Mouse (Mus musculus) forebrain, postnatal 0 days (tissue): ENCODE results near the gene Caly. TPM values are rescaled to one million over a fixed set of nuclear protein-coding genes. Genes with fewer than 3 reads are reported as not detected.

Source experiments
- ATAC-seq: fragments of 200-750 bp; cut with Nextera tagmentation; 2 replicates; pipeline ENCODE4 v1.8.0; 2017; ENCODE audit warnings: mild to moderate bottlenecking, moderate library complexity
- DNase-seq: peaks from one replicate; pipeline ENCODE4 v3.0.0-alpha.2; 2015
- H3K27ac ChIP-seq: fragments of 300-500 bp; sonication (generic); 2 replicates; pipeline ENCODE4 v1.5.1; 2014; ENCODE audit warnings: low read depth, mild to moderate bottlenecking, antibody characterized with exemption, low read length, moderate library complexity, mixed read lengths
- H3K27me3 ChIP-seq: fragments of 300-500 bp; sonication (generic); 2 replicates; pipeline ENCODE4 v1.6.1; 2014; ENCODE audit warnings: mild to moderate bottlenecking, low read length, mixed read lengths; ENCODE audit not compliant: insufficient read depth
- H3K36me3 ChIP-seq: fragments of 300-500 bp; sonication (generic); 2 replicates; pipeline ENCODE4 v1.6.1; 2014; ENCODE audit warnings: mild to moderate bottlenecking, moderate library complexity; ENCODE audit not compliant: insufficient read depth
- H3K4me1 ChIP-seq: fragments of 300-500 bp; sonication (generic); 2 replicates; pipeline ENCODE4 v1.6.1; 2014; ENCODE audit warnings: antibody characterized with exemption; ENCODE audit not compliant: insufficient read depth
- H3K4me2 ChIP-seq: fragments of 300-500 bp; sonication (generic); 2 replicates; pipeline ENCODE4 v1.6.1; 2014; ENCODE audit warnings: low read depth, mild to moderate bottlenecking, moderate library complexity
- H3K4me3 ChIP-seq: fragments of 300-500 bp; sonication (generic); 2 replicates; pipeline ENCODE4 v1.5.1; 2014; ENCODE audit warnings: low read depth, low read length, mixed read lengths
- H3K9ac ChIP-seq: fragments of 300-500 bp; sonication (generic); 2 replicates; pipeline ENCODE4 v1.6.1; 2014; ENCODE audit warnings: mild to moderate bottlenecking
- H3K9me3 ChIP-seq: fragments of 300-500 bp; sonication (generic); 2 replicates; pipeline ENCODE4 v1.6.1; 2016; ENCODE audit warnings: low read length
- CTCF ChIP-seq: sonication (generic); IDR thresholded peaks from 2 replicates; pipeline ENCODE4 v1.5.1; 2016; ENCODE audit warnings: antibody characterized with exemption, control low read depth, low read depth
- WGBS: fragments of 180-500 bp; shearing (Covaris S2); extraction: QIAGEN DNeasy Blood & Tissue Kit; methylation state at CpG from one replicate; pipeline ENCODE4 v1.1.7; 2014; 5-methylcytosine and 5-hydroxymethylcytosine counted together
- polyA plus RNA-seq: library from polyadenylated mRNA; unstranded; fragments of >200 nt; fragmentation: Nextera tagmentation; extraction: Ambion mirVana; gene quantifications from 2 replicates; pipeline ENCODE4 v1.2.1, GENCODE M21; 2015
- total RNA-seq: library from RNA; depleted of rRNA; stranded (reverse); fragments of >200 nt; gene quantifications from 2 replicates; pipeline ENCODE4 v1.2.3, GENCODE M21; 2014

Caly gene
- total and polyA plus RNA-seq, 2 experiments from 2014 or later, result 284 to 396 TPM

GRCm38 (mm10) chr7:140067397-140067796, 15.0 kb downstream of the Caly start:
- no peak for TF ChIP-seq CTCF
- WGBS, result 65% methylated on average over 6 of the region's 6 CpGs
- Histone ChIP-seq H3K27ac (no peak overlapping the region), H3K9ac (no peak overlapping the region), H3K36me3 (peaks cover 31% of the 10 kb centered on the region), H3K9me3 (no peaks in the 10 kb centered on the region), H3K27me3 (no peaks in the 10 kb centered on the region), H3K4me1 (no peaks in the 10 kb centered on the region), H3K4me2 (no peak overlapping the region), H3K4me3 (no peak overlapping the region)
- ATAC-seq (no peak), DNase-seq (no peak)

GRCm38 (mm10) chr7:140063092-140063491, 19.3 kb downstream of the Caly start:
- ATAC-seq, result peak; percentile 49
- Histone ChIP-seq H3K4me1 (peaks cover 16% of the 10 kb centered on the region), H3K4me2 (no peak overlapping the region), H3K27me3 (peaks cover 3% of the 10 kb centered on the region), H3K4me3 (no peak overlapping the region), H3K9ac (no peak overlapping the region), H3K27ac (no peak overlapping the region), H3K9me3 (no peaks in the 10 kb centered on the region), H3K36me3 (no peaks in the 10 kb centered on the region)
- peak; percentile 93 for TF ChIP-seq CTCF
- 17% methylated on average over 7 of the region's 7 CpGs for WGBS
- peak; percentile 86 for DNase-seq

DNA sequence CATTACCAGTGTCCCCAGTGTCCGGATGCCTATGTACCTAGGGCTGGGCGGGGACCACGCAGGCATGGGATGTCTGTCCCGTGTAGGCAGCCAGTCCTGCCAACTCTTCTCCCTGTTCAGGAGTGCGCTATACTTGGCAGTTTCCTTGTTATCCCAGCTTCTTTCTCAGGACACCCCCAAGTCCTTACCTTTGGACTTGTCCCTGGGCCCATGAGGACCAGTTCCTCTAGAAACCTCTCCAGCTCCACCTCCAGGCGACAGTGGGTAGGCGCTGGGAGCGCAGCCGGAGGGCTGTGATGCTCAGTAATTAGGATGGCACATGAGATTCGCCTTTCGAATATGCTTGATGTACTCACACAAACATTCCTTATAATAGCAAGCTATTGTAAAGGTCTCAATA, 20.0 kb downstream of the Caly start:
- Histone ChIP-seq H3K4me2 (no peak overlapping the region), H3K4me3 (no peak overlapping the region), H3K4me1 (peaks cover 19% of the 10 kb centered on the region), H3K27ac (no peak overlapping the region), H3K36me3 (no peaks in the 10 kb centered on the region), H3K27me3 (peaks cover 3% of the 10 kb centered on the region), H3K9me3 (no peaks in the 10 kb centered on the region), H3K9ac (no peak overlapping the region)
- ATAC-seq (no peak), DNase-seq (peak; percentile 57)
- 9% methylated on average over 11 of the region's 11 CpGs for WGBS
- peak; percentile 64 for TF ChIP-seq CTCF

DNA sequence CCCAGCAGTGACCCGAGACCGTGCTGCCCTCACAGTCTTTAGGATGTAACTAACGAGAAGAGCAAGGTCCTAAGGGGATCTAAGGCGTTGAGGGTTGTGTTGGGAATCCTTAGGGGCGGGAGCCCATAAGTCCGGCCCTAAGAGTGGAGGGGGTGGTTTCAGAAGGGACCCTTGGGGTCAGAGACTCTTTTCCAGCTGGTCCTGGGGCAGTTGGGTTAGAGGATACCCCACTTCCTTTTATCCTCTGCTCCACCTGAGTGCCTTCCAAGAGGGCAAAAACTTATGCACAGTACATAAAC, 20.6 kb downstream of the Caly start:
- Histone ChIP-seq H3K27me3 (peaks cover 3% of the 10 kb centered on the region), H3K36me3 (no peaks in the 10 kb centered on the region), H3K4me3 (peak overlapping the region; percentile 35; the same call in 1 of the 2 replicates), H3K4me2 (peak overlapping the region; percentile 88), H3K4me1 (peaks cover 19% of the 10 kb centered on the region), H3K9me3 (no peaks in the 10 kb centered on the region), H3K9ac (peak overlapping the region; percentile 54), H3K27ac (no peak overlapping the region)
- TF ChIP-seq CTCF, result no peak
- ATAC-seq, result no peak
- no peak for DNase-seq
- 5% methylated on average over 6 of the region's 6 CpGs for WGBS

DNA sequence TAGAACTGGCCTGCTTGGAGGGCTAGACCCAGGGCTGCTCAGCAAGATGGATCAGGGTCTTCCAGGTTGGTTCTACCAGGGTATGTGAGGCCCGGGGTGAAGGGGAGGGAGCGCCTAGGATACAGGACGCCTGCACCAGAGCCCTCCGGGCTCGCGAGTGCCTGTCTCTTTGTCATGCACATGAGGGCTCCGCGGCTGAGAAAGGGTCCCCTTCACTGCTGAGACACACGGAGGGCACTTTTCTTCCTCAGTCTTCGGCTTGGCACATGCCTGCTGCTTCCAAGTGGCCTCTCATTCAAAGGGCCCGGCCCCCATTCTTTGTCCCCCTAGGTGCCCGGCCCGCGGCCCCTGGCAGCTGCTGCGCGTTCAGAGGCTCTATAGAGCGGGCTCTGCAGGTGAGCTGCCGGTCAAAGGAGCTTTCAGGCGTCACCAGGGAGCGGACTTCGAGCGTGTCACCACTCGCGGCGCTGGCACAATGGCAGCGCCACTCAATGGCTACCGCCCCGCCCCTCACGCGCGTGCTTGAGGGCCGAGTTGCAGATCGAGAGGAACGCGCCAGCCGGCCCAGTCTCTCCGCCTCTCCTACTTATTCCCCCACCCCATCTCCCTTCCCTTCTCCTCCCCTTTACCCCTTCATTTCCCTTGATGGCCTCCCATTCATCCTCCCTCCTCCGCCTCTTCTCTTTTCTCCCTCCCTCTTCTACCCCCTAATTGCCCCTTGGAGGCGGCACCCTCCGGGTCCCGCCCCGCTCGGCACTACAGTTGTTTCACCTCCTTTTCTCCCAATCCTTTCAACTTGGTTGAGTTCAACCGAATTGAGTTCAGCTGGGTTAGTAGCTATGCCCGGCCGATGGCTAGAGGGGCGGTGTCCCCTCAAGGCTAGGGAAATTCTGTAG, 21.2 kb downstream of the Caly start:
- 1% methylated on average over 47 of the region's 47 CpGs for WGBS
- Histone ChIP-seq H3K9ac (peak overlapping the region; percentile 54), H3K9me3 (no peaks in the 10 kb centered on the region), H3K27me3 (peaks cover 3% of the 10 kb centered on the region), H3K4me2 (peak overlapping the region; percentile 88), H3K4me1 (peaks cover 19% of the 10 kb centered on the region), H3K27ac (0 out of 2 replicates have a peak overlapping the region, but pooled peaks have one; percentile 3), H3K36me3 (no peaks in the 10 kb centered on the region), H3K4me3 (peak overlapping the region; percentile 35)
- 0 out of 2 replicates have a peak, but pooled peaks have one; percentile 21 for TF ChIP-seq CTCF
- ATAC-seq (peak; percentile 53), DNase-seq (peak; percentile 75)

DNA sequence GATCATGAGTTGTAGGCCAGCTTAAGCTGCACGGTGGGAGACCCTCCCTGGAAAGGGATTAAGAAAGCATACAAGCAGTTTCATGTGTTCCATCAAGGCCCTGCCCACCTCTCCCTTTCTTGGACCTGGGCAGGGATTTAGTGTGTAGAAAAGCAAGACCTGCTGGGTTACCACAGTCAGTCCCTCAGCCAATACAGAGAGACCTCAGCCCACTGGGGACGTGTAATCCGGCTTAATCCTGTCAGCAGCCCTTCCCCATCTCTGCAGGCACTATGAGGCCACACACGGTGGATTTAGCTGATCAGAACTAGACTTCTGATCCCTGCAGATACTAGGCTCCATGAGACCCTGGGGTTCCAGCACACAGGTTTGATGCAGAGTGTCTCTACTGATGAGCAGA, 22.7 kb downstream of the Caly start:
- Histone ChIP-seq H3K4me2 (no peak overlapping the region), H3K27me3 (peaks cover 3% of the 10 kb centered on the region), H3K27ac (no peak overlapping the region), H3K9me3 (no peaks in the 10 kb centered on the region), H3K4me3 (no peak overlapping the region), H3K4me1 (peaks cover 19% of the 10 kb centered on the region), H3K9ac (no peak overlapping the region), H3K36me3 (no peaks in the 10 kb centered on the region)
- TF ChIP-seq CTCF, result no peak
- DNase-seq (no peak), ATAC-seq (no peak)
- WGBS, result 37% methylated on average over 4 of the region's 4 CpGs

- H3K9ac ChIP-seq, result peak overlapping the region; percentile 75
- H3K4me1 ChIP-seq, result peaks cover 19% of the 10 kb centered on the region
- H3K9me3 ChIP-seq, result no peaks in the 10 kb centered on the region
- peak overlapping the region; percentile 45 for H3K4me3 ChIP-seq
- 11% methylated on average over 7 of the region's 7 CpGs for WGBS
- TF ChIP-seq CTCF, result no peak
- no peak for ATAC-seq
- H3K36me3 ChIP-seq, result no peaks in the 10 kb centered on the region
- DNase-seq, result no peak
- H3K27me3 ChIP-seq, result peaks cover 3% of the 10 kb centered on the region
- peak overlapping the region; percentile 77 for H3K4me2 ChIP-seq
- H3K27ac ChIP-seq, result peak overlapping the region; percentile 51
Measured at GRCm38 (mm10) chr7:140058528-140058927, 23.8 kb downstream of the Caly start.
